Mouse (Mus musculus): ENCODE data around the gene Ccdc69. TPM values are rescaled to one million over a fixed set of nuclear protein-coding genes. Genes with fewer than 3 reads are reported as not detected.
A peak's percentile ranks its signal among the peaks of the same experiment; 100 is the strongest.
"Not testable (repeated sequence)": the region's sequence is repeated elsewhere in the genome, so short reads cannot be mapped to it uniquely, and the experiment has no call there.

The Ccdc69 gene
- polyA plus RNA-seq, 1 experiment from 2014 or later = 0.41 TPM

DNA sequence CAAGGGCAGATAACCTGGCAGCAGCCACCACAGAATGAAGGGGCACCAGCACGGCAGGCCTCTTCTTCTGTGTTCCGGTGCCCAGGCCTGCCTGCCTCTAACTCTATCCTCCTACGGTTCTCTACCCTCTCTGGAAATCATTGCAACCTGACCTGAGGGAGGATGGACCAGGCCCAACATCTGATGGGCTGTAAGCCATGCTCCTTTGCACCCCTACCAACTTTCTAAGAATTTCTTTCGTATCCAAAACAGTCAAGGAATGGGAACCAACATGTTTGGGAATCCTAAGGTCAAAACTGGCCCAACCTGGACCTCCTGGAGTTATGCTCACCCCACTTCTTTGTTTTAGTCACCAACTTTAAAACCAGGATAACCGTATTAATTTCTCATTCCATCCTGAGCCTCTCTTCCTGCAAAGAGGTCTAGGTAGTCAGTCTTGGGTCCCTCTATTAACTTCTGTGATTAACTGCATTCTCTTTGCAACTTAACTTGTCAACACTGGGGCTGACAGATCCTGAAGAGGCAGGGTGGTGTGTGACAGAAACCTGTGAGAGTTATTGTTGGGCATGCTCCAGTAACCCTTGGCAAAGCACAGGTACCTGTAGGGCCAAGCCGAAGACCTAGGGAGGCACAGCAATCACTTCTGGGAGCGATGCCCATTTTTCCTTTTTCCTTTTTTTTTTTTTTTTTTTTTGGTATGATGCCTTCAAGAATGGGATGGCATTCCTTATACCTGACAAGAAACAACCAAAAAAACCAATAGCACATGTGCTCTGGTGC lies 31.8 kb upstream of the Ccdc69 start:
- H3K9ac ChIP-seq = no peak overlapping the region
- H3K4me3 ChIP-seq = no peak overlapping the region
- no peak overlapping the region for H3K4me2 ChIP-seq (replicated peaks)
- H3K36me3 ChIP-seq = no peaks in the 10 kb centered on the region
- H3K4me1 ChIP-seq = no peaks in the 10 kb centered on the region
- ATAC-seq (ENCODE audit: low FRiP score, low read depth) = no peak
- H3K27ac ChIP-seq = no peak overlapping the region
- no peaks in the 10 kb centered on the region for H3K27me3 ChIP-seq (replicated peaks)
- 97% methylated on average over 7 of the region's 7 CpGs for WGBS
- H3K9me3 ChIP-seq = no peaks in the 10 kb centered on the region

DNA sequence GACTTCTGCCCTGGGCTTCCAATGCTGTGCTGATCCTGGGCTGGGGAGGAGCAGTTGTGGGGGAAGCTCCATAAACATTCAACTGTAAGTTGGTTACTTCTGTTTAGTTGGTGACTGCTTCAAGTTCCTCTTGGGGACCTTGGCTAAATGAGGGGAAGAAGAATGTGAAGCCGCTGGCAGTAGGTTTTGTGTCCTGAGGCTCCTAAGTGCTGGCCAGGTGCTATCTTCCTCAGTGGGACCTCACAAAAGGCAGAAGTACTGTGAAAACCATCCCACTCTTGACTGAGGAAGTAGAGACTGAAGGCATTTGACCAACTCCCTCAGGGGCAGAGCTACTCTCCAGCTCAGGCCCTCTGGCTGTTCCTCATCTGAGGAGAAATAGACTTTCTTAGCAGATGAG lies 28.7 kb upstream of the Ccdc69 start:
- ATAC-seq (ENCODE audit: low FRiP score, low read depth) = no peak
- WGBS = 88% methylated on average over 1 of the region's 1 CpGs
- H3K9me3 ChIP-seq = no peaks in the 10 kb centered on the region

DNA sequence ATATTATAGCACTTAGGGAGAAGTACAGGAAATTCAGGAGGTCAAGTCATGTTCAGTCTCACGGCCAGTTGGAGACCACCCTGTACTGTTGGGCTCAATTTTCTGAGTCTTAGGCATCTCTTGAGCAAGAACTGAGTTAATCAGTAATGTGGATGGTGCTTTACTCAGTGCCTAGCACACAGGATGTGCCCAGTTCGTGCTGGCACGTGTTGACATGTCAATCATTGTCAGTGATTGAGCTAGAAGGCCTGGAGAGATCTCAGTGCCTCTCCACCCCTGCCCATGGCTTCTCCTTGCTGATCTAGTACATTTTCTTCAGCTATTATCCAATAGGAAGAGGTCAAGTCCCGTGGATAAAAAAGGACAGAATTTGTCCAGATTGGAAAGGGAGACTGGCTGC lies 27.5 kb upstream of the Ccdc69 start:
- H3K36me3 ChIP-seq = no peaks in the 10 kb centered on the region
- no peak for ATAC-seq (ENCODE audit: low FRiP score, low read depth)
- no peak overlapping the region for H3K9ac ChIP-seq
- no peak overlapping the region for H3K27ac ChIP-seq
- no peak overlapping the region for H3K4me2 ChIP-seq (replicated peaks)
- H3K4me1 ChIP-seq = no peaks in the 10 kb centered on the region
- no peak overlapping the region for H3K4me3 ChIP-seq
- H3K27me3 ChIP-seq (replicated peaks) = no peaks in the 10 kb centered on the region
- WGBS = 89% methylated on average over 4 of the region's 4 CpGs
- H3K9me3 ChIP-seq = no peaks in the 10 kb centered on the region

More for the DNA sequence above, 28.7 kb upstream of the Ccdc69 start:
- Histone ChIP-seq H3K27me3 (replicated peaks) (no peaks in the 10 kb centered on the region), H3K4me2 (replicated peaks) (no peak overlapping the region), H3K36me3 (no peaks in the 10 kb centered on the region), H3K9ac (no peak overlapping the region), H3K4me1 (no peaks in the 10 kb centered on the region), H3K4me3 (no peak overlapping the region), H3K27ac (no peak overlapping the region)

DNA sequence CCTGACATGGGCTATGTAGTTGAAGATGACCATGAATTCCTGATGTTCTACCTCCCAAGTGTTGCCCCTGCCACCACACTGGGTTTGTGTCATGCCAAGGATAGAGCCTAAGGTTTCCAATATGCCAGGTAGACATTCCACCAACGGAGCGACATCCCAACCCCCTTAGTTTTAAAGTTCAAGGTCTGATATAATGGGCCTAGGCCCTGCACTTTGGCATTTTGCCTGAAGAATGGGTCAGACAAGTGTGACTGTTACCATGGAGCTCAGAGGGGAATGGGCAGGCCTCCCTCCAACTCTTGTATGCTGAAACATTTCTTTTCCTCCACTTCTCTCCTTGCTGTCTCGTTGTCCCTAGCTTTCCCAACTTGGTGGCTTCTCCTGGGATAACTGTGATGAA lies 25.3 kb upstream of the Ccdc69 start:
- WGBS = 71% methylated on average over 3 of the region's 3 CpGs

GRCm38 (mm10) chr11:55102015-55102414 lies 24.1 kb upstream of the Ccdc69 start:
- no peak overlapping the region for H3K4me3 ChIP-seq
- no peak for ATAC-seq (ENCODE audit: low FRiP score, low read depth)
- 89% methylated on average over 3 of the region's 3 CpGs for WGBS
- no peak overlapping the region for H3K27ac ChIP-seq
- no peak overlapping the region for H3K9ac ChIP-seq
- no peak overlapping the region for H3K4me2 ChIP-seq (replicated peaks)
- no peaks in the 10 kb centered on the region for H3K36me3 ChIP-seq
- H3K9me3 ChIP-seq = no peaks in the 10 kb centered on the region
- no peaks in the 10 kb centered on the region; the same call in 1 of the 2 replicates for H3K4me1 ChIP-seq
- no peaks in the 10 kb centered on the region for H3K27me3 ChIP-seq (replicated peaks)

More for the DNA sequence above, 25.3 kb upstream of the Ccdc69 start:
- no peak for ATAC-seq (ENCODE audit: low FRiP score, low read depth)
- H3K4me2 ChIP-seq (replicated peaks) = no peak overlapping the region
- H3K9ac ChIP-seq = no peak overlapping the region
- H3K9me3 ChIP-seq = no peaks in the 10 kb centered on the region
- no peaks in the 10 kb centered on the region for H3K27me3 ChIP-seq (replicated peaks)
- H3K4me1 ChIP-seq = no peaks in the 10 kb centered on the region; the same call in 1 of the 2 replicates
- H3K4me3 ChIP-seq = no peak overlapping the region
- no peak overlapping the region for H3K27ac ChIP-seq
- H3K36me3 ChIP-seq = no peaks in the 10 kb centered on the region

- Histone ChIP-seq H3K27me3 (replicated peaks) (no peaks in the 10 kb centered on the region), H3K4me3 (no peak overlapping the region), H3K9ac (no peak overlapping the region), H3K36me3 (no peaks in the 10 kb centered on the region), H3K27ac (no peak overlapping the region), H3K4me1 (no peaks in the 10 kb centered on the region; the same call in 1 of the 2 replicates), H3K9me3 (no peaks in the 10 kb centered on the region), H3K4me2 (replicated peaks) (no peak overlapping the region)
- 48% methylated on average over 4 of the region's 4 CpGs for WGBS
- no peak for ATAC-seq (ENCODE audit: low FRiP score, low read depth)
These were observed 21.9 kb upstream of the Ccdc69 start for GRCm38 (mm10) chr11:55099868-55100267.

- H3K27me3 ChIP-seq (replicated peaks) = no peaks in the 10 kb centered on the region
- no peak overlapping the region for H3K4me2 ChIP-seq (replicated peaks)
- H3K4me3 ChIP-seq = no peak overlapping the region
- H3K9me3 ChIP-seq = no peaks in the 10 kb centered on the region
- no peak for ATAC-seq (ENCODE audit: low FRiP score, low read depth)
- H3K27ac ChIP-seq = no peak overlapping the region
- H3K4me1 ChIP-seq = no peaks in the 10 kb centered on the region; the same call in 1 of the 2 replicates
- H3K36me3 ChIP-seq = no peaks in the 10 kb centered on the region
- no peak overlapping the region for H3K9ac ChIP-seq
- 93% methylated on average over 8 of the region's 8 CpGs for WGBS
These were observed 21.3 kb upstream of the Ccdc69 start for GRCm38 (mm10) chr11:55099019-55099771.

- Histone ChIP-seq H3K27me3 (replicated peaks) (no peaks in the 10 kb centered on the region), H3K36me3 (no peaks in the 10 kb centered on the region), H3K27ac (no peak overlapping the region), H3K4me1 (no peaks in the 10 kb centered on the region; the same call in 1 of the 2 replicates), H3K4me2 (replicated peaks) (peak overlapping the region; percentile 62), H3K4me3 (peak overlapping the region; percentile 44), H3K9me3 (no peaks in the 10 kb centered on the region), H3K9ac (peak overlapping the region; percentile 59)
- 15% methylated on average over 24 of the region's 24 CpGs for WGBS
- ATAC-seq (ENCODE audit: low FRiP score, low read depth) = no peak; the same call in none of the 2 replicates
These were observed 20.4 kb upstream of the Ccdc69 start for GRCm38 (mm10) chr11:55098189-55098915.

GRCm38 (mm10) chr11:55097463-55098188 lies 19.7 kb upstream of the Ccdc69 start, which contains the start of gene Gm2a:
TSS of gene Gm2a (plus strand) at chr11:55098115.
- H3K27ac ChIP-seq = no peak within 1 kb of the TSS
- no peaks in the 10 kb centered on the region for H3K9me3 ChIP-seq
- ATAC-seq (ENCODE audit: low FRiP score, low read depth) = peak; percentile 92
- 2% methylated on average over 42 of the region's 45 CpGs for WGBS
- peak within 1 kb of the TSS; percentile 62 for H3K4me2 ChIP-seq (replicated peaks)
- H3K27me3 ChIP-seq (replicated peaks) = no peaks in the 10 kb centered on the region
- H3K9ac ChIP-seq = peak within 1 kb of the TSS; percentile 59
- no peaks in the 10 kb centered on the region for H3K36me3 ChIP-seq
- peak within 1 kb of the TSS; percentile 44 for H3K4me3 ChIP-seq
- H3K4me1 ChIP-seq = no peaks in the 10 kb centered on the region; the same call in 1 of the 2 replicates

GRCm38 (mm10) chr11:55096731-55097462 lies 19.0 kb upstream of the Ccdc69 start:
- Histone ChIP-seq H3K36me3 (no peaks in the 10 kb centered on the region), H3K27me3 (replicated peaks) (no peaks in the 10 kb centered on the region), H3K27ac (no peak overlapping the region), H3K9me3 (no peaks in the 10 kb centered on the region), H3K9ac (no peak overlapping the region), H3K4me3 (peak overlapping the region; percentile 44; the same call in 1 of the 2 replicates), H3K4me1 (no peaks in the 10 kb centered on the region; the same call in 1 of the 2 replicates), H3K4me2 (replicated peaks) (peak overlapping the region; percentile 62)
- 38% methylated on average over 11 of the region's 11 CpGs for WGBS
- no peak for ATAC-seq (ENCODE audit: low FRiP score, low read depth)

DNA sequence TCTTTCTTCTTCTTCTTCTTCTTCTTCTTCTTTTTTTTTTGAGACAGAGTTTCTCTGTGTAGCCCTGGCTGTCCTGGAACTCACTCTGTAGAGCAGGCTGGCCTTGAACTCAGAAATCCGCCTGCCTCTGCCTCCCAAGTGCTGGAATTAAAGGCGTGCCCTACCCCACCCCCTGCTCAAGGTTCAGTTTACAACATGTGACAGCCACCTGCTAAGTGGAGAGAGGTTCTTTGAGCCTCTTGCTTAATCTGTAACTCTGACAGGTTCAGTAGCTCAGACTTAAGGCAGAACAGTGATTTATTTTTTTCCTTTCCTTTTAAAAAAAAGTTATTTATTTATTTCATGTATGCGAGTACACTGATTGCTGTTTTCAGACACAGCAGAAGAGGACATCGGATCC lies 18.4 kb upstream of the Ccdc69 start:
- H3K4me3 ChIP-seq; H3K4me1 ChIP-seq; H3K4me2 ChIP-seq (replicated peaks); H3K27ac ChIP-seq; ATAC-seq (ENCODE audit: low FRiP score, low read depth); H3K9me3 ChIP-seq; H3K27me3 ChIP-seq (replicated peaks); H3K36me3 ChIP-seq; H3K9ac ChIP-seq: not testable (repeated sequence)
- 79% methylated on average over 4 of the region's 4 CpGs for WGBS
